Mouse (Mus musculus): ENCODE results near the gene Wfikkn2.

The Wfikkn2 gene

GRCm38 (mm10) chr11:94193109-94193508 is 52.7 kb downstream of the Wfikkn2 start:
- no peak for DNase-seq (ENCODE audit: low spot score in 2 of 2)

GRCm38 (mm10) chr11:94190665-94191064 is 55.1 kb downstream of the Wfikkn2 start:
- no peak for DNase-seq (ENCODE audit: low spot score in 2 of 2)

GRCm38 (mm10) chr11:94189579-94189978 is 56.2 kb downstream of the Wfikkn2 start:
- no peak for DNase-seq (ENCODE audit: low spot score in 2 of 2)

Data from frontal cortex, postnatal 14 days (tissue).